27 mouse cellular contexts compared by ENCODE assay signal in genomic region chr13:111266855-111267254, GRCm38 (mm10). TPM values are rescaled to one million over a fixed set of nuclear protein-coding genes. Genes with fewer than 3 reads are reported as not detected.
DNase-seq lines count a peak whose midpoint lies in the region; ATAC-seq and TF ChIP-seq lines count a peak whose summit lies in the region.
"Had no signal": no experiment of that assay in that cellular context is flagged by ENCODE, and none has a peak within 500 bp of the region (broad histone marks: within the 10 kb centered on the region; RNA-seq: fewer than 3 reads in every experiment).

No protein-coding gene starts in this region.

- peak; percentile 45 for DNase-seq in heart, embryonic 10.5 days (ENCODE audit: low spot score)
- DNase-seq in heart, postnatal 36 days = no peak
- no peak for DNase-seq in left cerebral cortex, adult 2 months (ENCODE audit: extremely low spot score in 1 of 2, low spot score in 2 of 2)
- DNase-seq in left cerebral cortex, adult 11 months (ENCODE audit: low spot score) = no peak
- DNase-seq in layer of hippocampus, adult 8-10 months (ENCODE audit: low spot score in 2 of 2) = no peak
- DNase-seq in kidney, postnatal 14 days = no peak
- DNase-seq: adrenal gland, adult 8-10 months; cerebellum, postnatal 10 days; gastrocnemius, postnatal 14 days; heart, adult 18-20 months; heart, postnatal 10 days; kidney, postnatal 25 days; lung, postnatal 36 days; thymus, postnatal 36 days had no signal

- WGBS in heart, embryonic 10.5 days = 82% methylated on average over 5 of the region's 5 CpGs
- WGBS in embryonic facial prominence, embryonic 15.5 days = 31% methylated on average over 5 of the region's 5 CpGs

- no peaks in the 10 kb centered on the region for H3K36me3 ChIP-seq in heart, embryonic 10.5 days
- H3K36me3 ChIP-seq in embryonic facial prominence, embryonic 15.5 days = no peaks in the 10 kb centered on the region
- H3K36me3 ChIP-seq: forebrain, embryonic 15.5 days had no signal

- H3K27me3 ChIP-seq in heart, embryonic 10.5 days (ENCODE audit: insufficient read depth, poor library complexity, severe bottlenecking) = no peaks in the 10 kb centered on the region
- no peaks in the 10 kb centered on the region for H3K27me3 ChIP-seq in embryonic facial prominence, embryonic 15.5 days
- H3K27me3 ChIP-seq: forebrain, embryonic 15.5 days; Patski had no signal

- no peak overlapping the region for H3K4me2 ChIP-seq in embryonic facial prominence, embryonic 15.5 days (replicated peaks)
- H3K4me2 ChIP-seq: forebrain, embryonic 15.5 days; hindbrain, embryonic 14.5 days had no signal

- H3K27ac ChIP-seq in heart, embryonic 10.5 days = peak overlapping the region; percentile 22; the same call in 1 of the 2 replicates
- H3K27ac ChIP-seq in left cerebral cortex, adult 2 months = peak overlapping the region; percentile 41; the same call in 1 of the 2 replicates
- H3K27ac ChIP-seq in cortical plate, adult 2 months (ENCODE audit: insufficient read depth, low read length) = peak overlapping the region; percentile 21; the same call in 1 of the 2 replicates
- peak overlapping the region; percentile 75 for H3K27ac ChIP-seq in embryonic facial prominence, embryonic 15.5 days (replicated peaks)
- H3K27ac ChIP-seq: forebrain, embryonic 15.5 days; hindbrain, embryonic 14.5 days; liver, embryonic 14.5 days had no signal

- no peak overlapping the region for H3K9ac ChIP-seq in embryonic facial prominence, embryonic 15.5 days
- H3K9ac ChIP-seq: forebrain, embryonic 15.5 days; hindbrain, embryonic 14.5 days; liver, embryonic 14.5 days had no signal

- H3K4me1 ChIP-seq in heart, embryonic 10.5 days = 0 out of 2 replicates have a peak, but pooled peaks cover 8% of the 10 kb centered on the region
- peaks cover 7% of the 10 kb centered on the region for H3K4me1 ChIP-seq in cortical plate, adult 2 months (ENCODE audit: control insufficient read depth, insufficient read depth, low read length)
- H3K4me1 ChIP-seq in embryonic facial prominence, embryonic 15.5 days = peaks cover 36% of the 10 kb centered on the region
- H3K4me1 ChIP-seq: forebrain, embryonic 15.5 days had no signal

- H3K4me3 ChIP-seq in heart, embryonic 10.5 days = no peak overlapping the region
- H3K4me3 ChIP-seq in left cerebral cortex, adult 2 months = no peak overlapping the region
- H3K4me3 ChIP-seq in cortical plate, adult 2 months (ENCODE audit: insufficient read depth, low read length) = no peak overlapping the region
- no peak overlapping the region for H3K4me3 ChIP-seq in embryonic facial prominence, embryonic 15.5 days (replicated peaks)
- H3K4me3 ChIP-seq: erythroblast, embryonic 14.5 days; forebrain, embryonic 15.5 days had no signal

- intact Hi-C loops in heart, postnatal 36 days (cut with DNase I) = no loop called here
- intact Hi-C loops in left cerebral cortex, adult 2 months (cut with DNase I) = no loop called here

- ATAC-seq in embryonic facial prominence, embryonic 15.5 days (ENCODE audit: insufficient number of reproducible peaks, low FRiP score, low TSS enrichment, low read depth) = 0 out of 2 replicates have a peak, but pooled peaks have one; percentile 64
- ATAC-seq: CD4-positive, CD25-positive, alpha-beta regulatory T cell, adult 4 months; forebrain, embryonic 15.5 days; intestine, embryonic 16.5 days; Patski had no signal

- no peak for TF ChIP-seq CTCF in left cerebral cortex, adult 2 months (IDR thresholded peaks at IDR 0.05)
- TF ChIP-seq CTCF in cortical plate, adult 2 months (IDR thresholded peaks at IDR 0.05; ENCODE audit: extremely low read depth, insufficient read depth, low read length) = no peak

- no peaks in the 10 kb centered on the region for H3K9me3 ChIP-seq in heart, embryonic 10.5 days
- no peaks in the 10 kb centered on the region for H3K9me3 ChIP-seq in embryonic facial prominence, embryonic 15.5 days (replicated peaks)
- H3K9me3 ChIP-seq: forebrain, embryonic 15.5 days had no signal

- no peak for TF ChIP-seq POLR2A in cortical plate, adult 2 months (IDR thresholded peaks at IDR 0.05; ENCODE audit: extremely low read depth, insufficient read depth, low read length)

RNA-seq across cellular contexts. Expression of gene Actbl2, which starts 12.0 kb away (rescaled TPM):
- not detected in 2 replicates for polyA plus RNA-seq in heart, embryonic 10.5 days (2016; fragmentation: Nextera tagmentation; extraction: Ambion mirVana)
- not detected for total RNA-seq in heart, postnatal 36 days (2021)
- not detected for total RNA-seq in left cerebral cortex, adult 2 months (2021)
- 0.09 TPM in 1 of 2 replicates, not detected in the other for polyA plus RNA-seq in cortical plate, adult 2 months (2012; rRNA removed)
- 0.13 and 0.38 TPM in 2 replicates for polyA plus RNA-seq in embryonic facial prominence, embryonic 15.5 days (2015; fragmentation: Nextera tagmentation; extraction: Ambion mirVana)
- under 1 TPM in 1 of 4 experiments, not detected in 3; 0.16 TPM for total RNA-seq in layer of hippocampus, adult 8-10 months (2022)
- total RNA-seq: adrenal gland, adult 8-10 months; ES-E14; gastrocnemius, postnatal 14 days; heart, adult 18-20 months; heart, postnatal 10 days; megakaryocyte-erythroid progenitor cell, adult 5-6 weeks; midbrain, postnatal 0 days had no signal
- polyA plus RNA-seq: CD4-positive, CD25-positive, alpha-beta regulatory T cell, adult 4 months; erythroblast, embryonic 14.5 days; forebrain, embryonic 15.5 days; intestine, embryonic 16.5 days; limb, embryonic 11.5 days; liver, embryonic 14.5 days; midbrain, postnatal 0 days; Patski had no signal

Comparison
In these comparisons a context has a peak if more than half of its experiments do, and no peak if none do; other contexts are left out.
1. H3K27ac ChIP-seq: peak in every context shown above with its lines; median percentile 75 in embryonic facial prominence, embryonic 15.5 days; 41 in left cerebral cortex, adult 2 months; 22 in heart, embryonic 10.5 days; 21 in cortical plate, adult 2 months.